Mouse (Mus musculus) embryonic stem cell, embryonic (primary cell): ENCODE measurements around the gene Mfsd4b1.

Source experiments
- CTCF ChIA-PET, 4 experiments: fragments of 300-600 bp in 2 of 4; fragments of 350-600 bp in 2 of 4; sonication (Branson Sonifier 250); formaldehyde crosslinking; loops; one replicate each; lab custom pipeline; 2022; ENCODE audit warnings: inconsistent platforms in 2 of 4; lab: Charles Lee
- POLR2A ChIA-PET, 4 experiments: fragments of 300-600 bp in 2 of 4; fragments of 350-600 bp in 2 of 4; sonication (Branson Sonifier 250); formaldehyde crosslinking; loops; one replicate each; lab custom pipeline; 2022; ENCODE audit warnings: antibody characterized with exemption in 4 of 4, inconsistent platforms in 1 of 4; lab: Charles Lee

Gene Mfsd4b1

DNA sequence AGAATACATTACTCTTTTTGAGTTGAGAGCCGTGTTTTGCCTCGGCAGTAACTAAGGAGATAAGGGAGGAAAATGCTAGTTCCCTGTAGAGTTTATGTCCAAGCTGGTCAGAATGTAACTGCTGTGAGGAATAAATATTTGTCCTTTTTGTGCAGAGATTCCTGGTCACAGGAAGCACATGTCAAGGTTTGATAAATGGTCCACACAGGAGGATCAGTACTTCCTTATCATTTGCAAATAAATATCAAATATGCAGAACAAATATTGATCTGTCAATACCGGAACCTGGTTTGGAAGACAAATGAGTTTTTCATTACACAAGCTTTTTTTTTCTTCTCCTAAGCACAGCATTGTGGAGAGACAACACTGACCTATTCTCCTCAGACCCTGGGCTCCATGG is 26.9 kb upstream of the Mfsd4b1 start:
- ChIA-PET POLR2A (no interaction called here), CTCF (interaction anchor here in 1 of 4 experiments (0.7 kb wide), 1 partner anchor 45 kb away, joined by 4 read pairs; no protein-coding TSS in a partner anchor)

DNA sequence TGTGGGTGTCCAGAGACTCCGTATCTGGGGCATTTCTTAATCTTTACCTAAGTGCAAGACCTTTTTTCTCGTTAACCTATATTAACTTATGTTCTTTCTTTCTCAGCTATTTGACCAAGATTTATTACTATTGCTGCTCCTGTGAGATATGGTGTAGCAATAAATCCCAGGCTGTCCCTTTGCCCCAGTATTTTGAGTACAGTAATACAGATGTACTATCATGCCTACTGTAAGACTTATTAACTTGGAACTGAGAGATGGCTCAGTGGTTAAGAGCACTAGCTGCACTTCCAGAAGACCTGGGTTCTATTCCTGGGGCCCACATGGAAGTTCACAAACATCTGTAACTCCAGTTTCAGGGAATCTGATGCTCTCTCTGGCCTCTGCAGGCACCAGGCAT is 25.7 kb upstream of the Mfsd4b1 start:
- POLR2A ChIA-PET: no interaction called here
- CTCF ChIA-PET: no interaction called here

DNA sequence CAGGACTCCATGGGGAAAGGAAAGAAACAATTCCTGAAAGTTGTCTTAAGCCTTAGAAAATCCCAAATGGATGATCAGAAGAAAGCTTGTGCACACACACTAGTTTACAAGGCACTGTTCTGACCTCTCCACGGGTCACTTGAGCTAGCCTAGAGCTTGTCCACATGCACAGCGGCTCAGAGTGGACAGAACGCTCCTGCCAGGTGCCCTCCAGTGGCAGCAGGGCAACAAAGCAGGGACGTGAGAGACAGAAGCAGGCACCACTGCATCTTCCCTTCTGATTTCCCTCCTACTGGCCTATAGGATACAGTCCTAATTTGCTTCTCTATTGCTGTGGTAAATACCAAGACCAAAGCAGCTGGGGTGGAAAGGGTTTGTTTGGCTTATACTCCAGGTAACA is 16.3 kb upstream of the Mfsd4b1 start:
- CTCF ChIA-PET: interaction anchor here in 2 of 4 experiments (1.2 to 1.4 kb wide), 2 partner anchors 171 to 172 kb away, joined by 3 to 7 read pairs; no protein-coding TSS in a partner anchor
- POLR2A ChIA-PET: no interaction called here

DNA sequence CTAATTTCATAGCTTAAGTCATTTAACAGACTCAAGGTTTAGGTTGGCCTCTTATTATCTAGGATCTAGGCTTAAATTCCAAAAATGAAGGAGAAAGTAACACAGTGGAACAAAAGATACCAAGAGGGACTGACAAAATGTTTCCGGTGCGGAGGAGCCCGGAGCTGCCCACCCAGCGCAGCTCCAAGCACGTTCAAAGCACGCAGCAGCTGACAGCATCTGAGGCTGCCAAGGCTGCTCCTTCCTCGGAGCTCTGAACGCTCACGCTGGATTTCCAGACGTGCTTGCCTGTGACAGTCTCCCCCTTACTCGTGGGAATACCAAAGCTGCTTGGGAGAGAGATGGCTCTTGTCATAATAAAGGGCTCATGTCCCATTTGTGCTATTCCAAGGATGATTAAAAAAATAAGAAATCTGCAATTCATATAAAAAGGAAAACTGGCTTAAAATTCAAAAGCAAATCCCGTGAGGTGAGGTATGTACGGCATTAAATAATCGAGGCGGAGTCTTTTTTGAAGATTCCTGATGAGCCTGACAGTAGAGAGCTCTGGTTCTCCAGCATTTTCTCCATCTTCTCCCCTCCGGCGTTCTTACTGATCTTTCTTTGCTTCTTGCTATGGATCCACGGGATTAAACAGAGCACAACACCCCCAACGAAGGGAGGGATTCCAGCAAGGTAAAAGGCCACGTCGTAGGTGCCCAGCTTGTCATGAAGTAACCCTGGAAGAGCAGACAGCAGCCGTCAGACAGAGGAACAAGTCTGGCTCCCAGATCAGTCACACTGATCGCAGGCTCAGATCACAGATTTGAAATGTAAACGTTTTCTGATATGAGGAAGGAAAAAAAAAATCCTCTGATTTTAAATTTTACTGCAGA is 11.9 kb upstream of the Mfsd4b1 start:
- ChIA-PET CTCF (no interaction called here), POLR2A (interaction anchor here in 1 of 4 experiments (0.6 to 1.3 kb wide), 2 partner anchors 32 to 89 kb away, joined by 3 to 4 read pairs; no protein-coding TSS in a partner anchor)

DNA sequence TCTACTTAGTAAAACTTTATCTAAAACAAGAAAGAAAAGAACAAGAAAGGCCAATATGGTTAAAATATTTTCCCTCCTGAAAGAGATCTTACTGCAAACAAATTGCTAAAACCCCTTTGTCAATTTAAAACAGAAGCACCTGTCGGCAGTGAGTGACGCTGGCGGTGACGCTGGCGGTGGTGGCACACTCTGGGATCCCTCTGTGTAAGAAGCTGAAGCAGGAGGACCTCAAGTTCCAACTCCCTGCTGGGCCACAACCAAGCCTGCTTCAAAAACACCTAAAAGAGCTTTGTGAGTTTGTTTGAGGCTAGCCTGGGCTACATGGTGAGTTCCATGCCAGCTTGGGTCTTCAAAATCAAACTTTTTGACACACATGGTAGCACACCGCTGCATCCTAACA is 9.9 kb upstream of the Mfsd4b1 start:
- CTCF ChIA-PET: interaction anchor here in 3 of 4 experiments (0.5 to 1.2 kb wide), 3 partner anchors 18 to 781 kb away, joined by 3 to 4 read pairs (median 3); no protein-coding TSS in a partner anchor
- POLR2A ChIA-PET: interaction anchor here in 2 of 4 experiments (1.0 to 1.3 kb wide), 2 partner anchors 10 to 11 kb away, joined by 3 to 4 read pairs; partner anchors contain the start of gene Mfsd4b1 (in 1 of the 2)

DNA sequence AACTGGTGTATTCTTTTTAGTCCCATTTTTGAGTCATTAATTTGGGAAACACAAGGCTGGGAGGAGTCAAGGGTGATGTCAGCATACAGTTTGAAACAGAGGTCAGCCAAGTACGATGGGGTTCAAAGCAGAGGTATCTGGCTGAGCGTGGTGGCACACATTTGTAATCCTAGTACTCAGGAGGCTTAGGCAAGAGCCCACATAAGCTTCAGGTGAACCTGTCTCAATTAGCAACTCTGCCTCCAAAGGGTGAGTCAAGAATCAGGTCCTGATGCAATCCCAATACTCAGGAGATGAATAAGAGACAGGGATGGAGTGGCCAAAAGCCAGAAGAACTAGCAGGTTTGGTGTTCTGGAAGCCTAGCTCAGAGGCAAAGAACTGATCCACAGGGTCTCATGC is 7.8 kb upstream of the Mfsd4b1 start:
- CTCF ChIA-PET: no interaction called here
- POLR2A ChIA-PET: no interaction called here

DNA sequence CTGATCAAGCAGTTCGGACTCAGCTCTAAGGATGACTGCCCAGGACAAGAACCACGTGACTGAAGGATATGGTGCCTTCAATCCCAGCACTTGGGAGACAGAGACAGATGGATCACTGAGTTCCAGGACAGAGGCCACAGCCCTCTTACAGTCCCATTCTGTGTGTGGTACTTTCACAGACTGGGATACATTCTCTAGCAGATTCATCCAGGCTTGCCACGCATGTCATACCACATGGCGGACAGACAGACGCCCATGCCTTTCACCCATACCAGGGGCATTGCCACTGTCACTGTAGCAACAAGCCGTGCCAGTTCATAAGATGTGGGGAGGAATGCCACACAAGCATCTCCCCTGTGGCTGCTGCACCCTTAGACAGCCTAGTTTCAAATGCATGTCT is 5.6 kb upstream of the Mfsd4b1 start:
- ChIA-PET POLR2A (no interaction called here), CTCF (no interaction called here)

DNA sequence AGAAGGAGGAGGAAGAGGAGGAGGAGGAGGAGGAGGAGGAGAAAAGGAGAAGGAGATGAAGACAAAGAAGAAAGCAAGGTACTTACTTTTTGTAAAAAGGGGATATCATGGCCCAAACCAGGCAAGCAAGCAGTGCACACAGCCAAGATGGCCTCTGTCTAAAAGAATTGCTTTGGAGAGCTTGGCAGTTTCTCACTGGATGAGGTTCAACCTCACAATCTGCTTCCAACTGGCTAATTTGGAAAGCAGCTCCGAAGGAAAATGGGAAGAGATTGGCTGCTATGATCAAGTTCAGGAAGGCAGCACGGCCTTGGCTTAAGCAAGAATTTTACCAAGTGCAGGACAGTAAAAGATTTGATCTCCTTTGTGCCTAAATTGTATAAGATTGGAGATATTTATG is 4.5 kb upstream of the Mfsd4b1 start:
- ChIA-PET CTCF (no interaction called here), POLR2A (interaction anchor here in 1 of 4 experiments (0.5 kb wide), 1 partner anchor 462 kb away, joined by 4 read pairs; no protein-coding TSS in a partner anchor)

DNA sequence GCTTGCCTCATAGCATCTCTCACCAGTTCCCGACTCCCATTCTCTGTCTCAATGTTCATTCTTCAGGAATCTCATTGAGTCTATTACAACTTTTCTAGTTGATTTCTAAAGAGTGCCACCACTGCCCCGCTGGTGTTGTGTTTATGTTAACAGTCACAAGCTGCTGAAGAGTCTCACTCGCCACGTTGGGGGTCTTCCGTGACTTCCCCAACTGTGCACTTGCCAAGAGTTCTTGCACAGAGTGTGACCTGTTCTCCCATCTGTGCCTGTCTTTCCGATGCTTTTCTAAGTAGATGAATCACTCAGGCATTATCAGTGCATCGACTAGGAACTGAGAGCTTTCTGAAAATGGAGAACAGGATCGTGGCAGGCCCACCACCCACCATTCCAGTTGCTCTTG is 3.0 kb upstream of the Mfsd4b1 start:
- CTCF ChIA-PET: interaction anchor here in 1 of 4 experiments (1.6 kb wide), 1 partner anchor 185 kb away, joined by 3 read pairs; no protein-coding TSS in a partner anchor
- POLR2A ChIA-PET: interaction anchor here in 1 of 4 experiments (0.7 kb wide), 2 partner anchors 209 to 415 kb away, joined by 3 to 5 read pairs; no protein-coding TSS in a partner anchor

DNA sequence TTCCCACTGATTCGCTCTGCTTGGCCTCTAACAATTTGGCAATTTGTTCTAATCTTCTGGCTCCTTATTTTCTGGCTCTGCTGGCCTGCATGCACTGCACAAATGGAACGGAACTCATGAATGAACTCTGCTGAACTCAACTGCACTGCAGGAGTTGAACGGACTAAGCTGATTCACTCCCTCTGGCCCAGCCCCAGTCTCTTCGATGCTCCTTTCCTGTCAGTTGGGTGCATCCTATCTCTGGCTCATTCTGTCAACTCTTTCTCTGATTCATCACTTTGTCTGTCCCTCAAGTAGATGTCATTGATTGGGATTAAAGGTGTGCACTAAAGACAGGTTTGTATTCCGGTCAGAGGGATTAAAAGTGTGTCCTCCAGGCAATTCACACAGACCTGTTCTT is 1.5 kb upstream of the Mfsd4b1 start:
- POLR2A ChIA-PET: interaction anchor here in 1 of 4 experiments (1.3 kb wide), 1 partner anchor 43 kb away, joined by 3 read pairs; no protein-coding TSS in a partner anchor
- CTCF ChIA-PET: interaction anchor here in 1 of 4 experiments (1.6 kb wide), 1 partner anchor 186 kb away, joined by 3 read pairs; no protein-coding TSS in a partner anchor

DNA sequence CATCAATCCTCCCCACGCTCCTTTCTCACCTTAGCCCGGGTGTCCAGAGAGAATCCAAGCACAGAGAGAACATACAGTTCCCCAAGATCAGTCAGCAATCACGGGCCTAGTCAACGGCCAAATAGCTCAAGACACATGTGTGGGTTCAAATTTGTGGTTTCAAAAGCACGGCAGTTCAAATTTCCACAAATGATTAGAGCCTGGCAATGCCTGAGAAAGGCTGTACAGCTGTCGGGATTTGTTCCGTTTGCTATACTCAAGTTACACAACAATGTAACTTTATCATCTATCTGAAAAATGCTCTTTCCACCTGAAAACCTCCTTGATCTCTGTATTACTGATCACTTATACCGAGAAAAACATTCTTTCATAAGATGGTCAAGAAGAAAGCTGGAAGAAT is 492 bp upstream of the Mfsd4b1 start:
- ChIA-PET CTCF (interaction anchor here in 2 of 4 experiments (1.0 to 1.9 kb wide), 3 partner anchors 66 to 187 kb away, joined by 3 to 8 read pairs (median 3); partner anchors contain the start of gene Mfsd4b3 (in 1 of the 2)), POLR2A (interaction anchor here in 2 of 4 experiments (0.8 to 1.6 kb wide), 4 partner anchors 10 to 294 kb away, joined by 3 to 4 read pairs (median 4); no protein-coding TSS in a partner anchor)

DNA sequence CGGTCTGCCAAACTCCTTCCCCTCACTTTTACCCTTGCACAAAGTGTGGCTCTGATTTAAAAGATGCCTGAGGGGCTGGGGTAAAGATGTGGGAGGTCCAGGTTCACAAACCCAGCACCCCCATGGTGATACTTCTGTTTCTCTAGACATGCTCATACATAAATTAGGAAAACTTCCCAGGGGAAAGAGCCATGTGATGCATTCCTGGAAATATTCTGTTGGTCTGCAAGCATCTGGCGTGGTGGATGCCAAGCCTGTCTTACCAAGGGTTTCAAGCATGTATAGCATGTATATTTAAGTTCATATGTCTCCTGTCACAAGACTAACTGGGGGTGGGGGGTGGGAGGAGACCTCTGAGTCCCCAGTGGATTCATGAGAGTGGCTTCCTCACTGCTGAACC is 4.7 kb downstream of the Mfsd4b1 start:
- POLR2A ChIA-PET: no interaction called here
- CTCF ChIA-PET: interaction anchor here in 1 of 4 experiments (0.8 kb wide), 1 partner anchor 86 kb away, joined by 15 read pairs; no protein-coding TSS in a partner anchor

DNA sequence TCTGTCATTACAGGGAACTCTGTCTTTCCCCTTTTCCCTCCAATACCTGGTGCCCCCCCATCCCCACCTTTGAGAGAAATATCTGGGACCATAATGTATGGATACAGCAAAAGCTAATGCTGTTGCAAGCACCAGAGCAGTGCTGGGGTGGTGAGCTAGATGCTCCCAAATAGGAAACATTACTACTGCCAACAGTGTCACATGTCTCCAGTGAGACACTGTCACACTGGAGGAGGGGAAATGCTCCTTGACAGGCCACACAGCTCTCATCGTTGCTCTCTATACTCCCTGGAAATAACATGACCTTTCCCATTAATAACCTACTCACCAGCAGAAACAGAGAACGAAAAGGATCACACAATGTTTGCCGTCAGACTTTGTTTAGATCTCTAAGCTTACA is 5.6 kb downstream of the Mfsd4b1 start:
- CTCF ChIA-PET: interaction anchor here in 1 of 4 experiments (0.7 kb wide), 1 partner anchor 11 kb away, joined by 4 read pairs; no protein-coding TSS in a partner anchor

DNA sequence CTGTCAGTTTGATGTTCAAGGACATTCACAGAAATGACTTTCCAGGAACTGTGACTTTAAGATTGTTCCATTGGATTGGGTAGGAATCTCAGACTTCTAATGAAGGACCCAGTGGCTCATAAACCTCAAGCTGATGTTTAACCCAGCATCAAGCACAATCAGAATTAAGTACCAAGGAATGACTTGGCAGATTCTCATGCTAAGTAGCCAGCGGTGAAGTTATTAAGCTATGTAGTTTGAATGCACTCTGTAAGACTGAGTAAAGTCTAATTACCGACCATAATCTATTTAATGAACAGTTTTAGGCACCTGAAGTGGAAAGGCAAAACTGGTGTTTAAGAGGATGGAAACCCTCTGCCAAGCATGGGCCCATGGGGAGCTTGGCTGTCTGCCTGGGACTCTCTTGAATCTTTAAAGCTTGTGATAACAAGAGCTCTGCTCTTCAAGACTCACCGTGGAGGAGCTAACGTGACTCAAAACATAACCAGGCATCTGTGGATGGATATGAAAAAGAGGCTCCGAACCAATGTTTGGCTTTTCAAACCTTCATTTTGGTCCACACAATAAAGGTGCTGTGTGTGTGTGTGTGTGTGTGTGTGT is 6.7 kb downstream of the Mfsd4b1 start:
- ChIA-PET POLR2A (no interaction called here), CTCF (no interaction called here)

More for the DNA sequence above, 5.6 kb downstream of the Mfsd4b1 start:
- POLR2A ChIA-PET: interaction anchor here in 1 of 4 experiments (0.6 kb wide), 1 partner anchor 381 kb away, joined by 3 read pairs; no protein-coding TSS in a partner anchor

DNA sequence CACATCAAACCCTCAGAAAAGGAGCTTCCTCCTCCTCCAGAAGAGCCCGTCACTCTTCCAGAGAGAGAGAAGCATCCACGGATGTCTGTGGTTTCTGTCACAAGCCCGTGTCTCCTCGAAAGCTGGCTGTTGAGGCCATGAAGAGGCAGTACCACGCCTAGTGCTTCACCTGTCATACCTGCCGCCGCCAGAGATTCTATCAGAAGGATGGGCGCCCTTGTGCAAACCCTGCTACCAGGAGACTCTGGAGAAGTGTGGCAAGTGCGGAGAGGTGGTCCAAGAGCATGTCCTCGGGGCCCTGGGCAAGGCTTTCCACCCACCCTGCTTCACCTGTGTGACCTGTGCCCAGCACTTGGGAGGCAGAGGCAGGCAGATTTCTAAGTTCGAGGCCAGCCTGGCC is 15.5 kb downstream of the Mfsd4b1 start:
- CTCF ChIA-PET: no interaction called here
- POLR2A ChIA-PET: no interaction called here

DNA sequence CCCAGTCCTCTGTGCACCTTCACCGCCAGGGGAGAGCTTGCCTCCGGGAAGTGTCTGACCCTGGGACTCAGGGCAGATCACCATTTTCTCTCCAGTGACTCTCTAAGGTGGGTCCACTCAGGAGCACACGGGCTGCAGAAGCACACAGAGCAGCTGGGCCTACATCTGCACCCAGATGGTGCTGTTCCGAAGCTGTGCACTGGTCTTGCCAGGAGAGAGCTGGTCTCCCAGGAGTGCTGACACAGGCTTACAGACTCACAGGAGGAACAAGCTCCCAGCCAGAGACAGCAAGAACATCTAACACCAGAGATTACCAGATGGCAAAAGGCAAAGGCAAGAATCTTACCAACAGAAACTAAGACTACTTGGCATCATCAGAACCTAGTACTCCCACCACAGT is 16.2 kb downstream of the Mfsd4b1 start:
- CTCF ChIA-PET: interaction anchor here in 2 of 4 experiments (0.5 to 0.7 kb wide), 3 partner anchors 10 to 203 kb away, joined by 3 to 5 read pairs (median 4); no protein-coding TSS in a partner anchor
- POLR2A ChIA-PET: interaction anchor here in 1 of 4 experiments (0.9 kb wide), 1 partner anchor 105 kb away, joined by 3 read pairs; no protein-coding TSS in a partner anchor

DNA sequence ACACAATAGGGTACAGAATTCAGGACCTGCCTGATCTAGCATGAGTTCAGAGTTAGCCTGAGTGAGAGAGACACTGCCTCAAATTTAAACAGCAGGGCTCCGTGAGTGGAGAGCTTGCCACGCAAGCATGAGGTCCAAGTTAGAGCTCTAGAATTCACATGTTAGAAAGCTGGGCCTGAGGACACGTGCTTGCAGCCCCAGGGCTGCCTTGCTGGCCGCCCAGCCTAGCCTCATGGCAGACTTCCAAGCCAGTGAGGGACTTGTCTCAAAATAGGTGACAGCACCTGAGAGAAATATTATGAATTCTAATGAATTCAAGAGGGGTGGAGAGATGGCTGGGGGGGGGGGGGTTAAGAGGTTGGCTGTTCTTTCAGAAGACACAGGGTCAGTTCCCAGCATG is 17.1 kb downstream of the Mfsd4b1 start:
- ChIA-PET CTCF (interaction anchor here in 2 of 4 experiments (0.6 to 0.8 kb wide), 4 partner anchors 26 to 1045 kb away, joined by 3 to 10 read pairs (median 4); no protein-coding TSS in a partner anchor), POLR2A (interaction anchor here in 1 of 4 experiments (0.6 to 0.9 kb wide), 2 partner anchors 106 to 128 kb away, joined by 3 read pairs; no protein-coding TSS in a partner anchor)

DNA sequence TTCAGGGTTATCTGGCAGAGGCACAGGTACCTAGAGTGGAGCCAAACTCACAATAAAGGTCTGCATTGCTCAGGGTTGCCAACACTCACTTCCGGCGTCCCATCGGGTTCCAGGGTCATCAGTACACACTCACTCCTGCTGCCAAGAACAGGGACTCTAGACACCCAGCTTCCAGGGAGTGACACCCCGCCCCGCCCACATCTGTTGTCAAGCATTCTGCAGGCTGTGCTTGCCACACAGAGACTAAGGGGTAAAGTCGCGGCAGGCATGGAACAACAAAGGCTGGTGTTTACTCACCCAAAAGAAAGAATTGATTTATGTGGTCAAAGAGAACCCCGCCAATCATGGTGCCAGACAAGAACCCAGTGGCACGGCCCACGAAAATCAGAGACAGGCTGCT is 18.1 kb downstream of the Mfsd4b1 start:
- ChIA-PET CTCF (interaction anchor here in 2 of 4 experiments (0.8 kb wide), 2 partner anchors 45 to 47 kb away, joined by 4 read pairs; partner anchors contain the start of gene Mfsd4b3 (in 1 of the 2)), POLR2A (interaction anchor here in 1 of 4 experiments (1.1 kb wide), 1 partner anchor 18 kb away, joined by 4 read pairs; the partner anchor contains the start of gene Mfsd4b1)
